Mouse (Mus musculus) hindbrain, postnatal 0 days (tissue): ENCODE data around the gene Grk3. TPM values are rescaled to one million over a fixed set of nuclear protein-coding genes. Genes with fewer than 3 reads are reported as not detected.
A peak's percentile ranks its signal among the peaks of the same experiment; 100 is the strongest.

Source experiments
- ATAC-seq: fragments of 200-750 bp; cut with Nextera tagmentation; 2 replicates; pipeline ENCODE4 v1.8.0; 2017; ENCODE audit warnings: mild to moderate bottlenecking, moderate TSS enrichment, moderate library complexity
- DNase-seq: peaks from one replicate; pipeline ENCODE4 v3.0.0-alpha.2; 2015; ENCODE audit warnings: low spot score
- H3K27ac ChIP-seq: fragments of 300-500 bp; sonication (generic); 2 replicates; pipeline ENCODE4 v1.5.1; 2014; ENCODE audit warnings: mild to moderate bottlenecking
- H3K27me3 ChIP-seq: fragments of 300-500 bp; sonication (generic); 2 replicates; pipeline ENCODE4 v1.6.1; 2014; ENCODE audit warnings: low read length, mixed read lengths; ENCODE audit not compliant: insufficient read depth
- H3K36me3 ChIP-seq: fragments of 300-500 bp; sonication (generic); 2 replicates; pipeline ENCODE4 v1.6.1; 2014; ENCODE audit warnings: low read length, mixed read lengths; ENCODE audit not compliant: insufficient read depth
- H3K4me1 ChIP-seq: fragments of 300-500 bp; sonication (generic); 2 replicates; pipeline ENCODE4 v1.6.1; 2014; ENCODE audit warnings: antibody characterized with exemption, low read length, mixed read lengths; ENCODE audit not compliant: insufficient read depth
- H3K4me2 ChIP-seq: fragments of 300-500 bp; sonication (generic); 2 replicates; pipeline ENCODE4 v1.6.1; 2014; ENCODE audit warnings: low read depth, mild to moderate bottlenecking, low read length, moderate library complexity, mixed read lengths
- H3K4me3 ChIP-seq: fragments of 300-500 bp; sonication (generic); 2 replicates; pipeline ENCODE4 v1.5.1; 2014; ENCODE audit warnings: low read length
- H3K9ac ChIP-seq: fragments of 300-500 bp; sonication (generic); replicated peaks from 2 replicates; pipeline ENCODE4 v1.6.1; 2014; ENCODE audit warnings: mild to moderate bottlenecking, low read length, moderate library complexity, mixed read lengths
- H3K9me3 ChIP-seq: fragments of 300-500 bp; sonication (generic); 2 replicates; pipeline ENCODE4 v1.6.1; 2016; ENCODE audit warnings: low read length, mixed read lengths
- CTCF ChIP-seq: IDR thresholded peaks from 2 replicates; pipeline ENCODE4 v1.5.1; 2016; ENCODE audit warnings: antibody characterized with exemption, control low read depth, low read depth
- WGBS: fragments of 180-500 bp; shearing (Covaris S2); extraction: QIAGEN DNeasy Blood & Tissue Kit; methylation state at CpG from one replicate; pipeline ENCODE4 v1.1.7; 2014; 5-methylcytosine and 5-hydroxymethylcytosine counted together
- polyA plus RNA-seq: library from polyadenylated mRNA; unstranded; fragments of >200 nt; fragmentation: Nextera tagmentation; extraction: Ambion mirVana; gene quantifications from 2 replicates; pipeline ENCODE4 v1.2.1, GENCODE M21; 2015
- total RNA-seq: library from RNA; depleted of rRNA; stranded (reverse); fragments of >200 nt; gene quantifications from 2 replicates; pipeline ENCODE4 v1.2.3, GENCODE M21; 2014

The Grk3 gene
- total and polyA plus RNA-seq, 2 experiments from 2014 or later = 22.4 to 67.6 TPM

DNA sequence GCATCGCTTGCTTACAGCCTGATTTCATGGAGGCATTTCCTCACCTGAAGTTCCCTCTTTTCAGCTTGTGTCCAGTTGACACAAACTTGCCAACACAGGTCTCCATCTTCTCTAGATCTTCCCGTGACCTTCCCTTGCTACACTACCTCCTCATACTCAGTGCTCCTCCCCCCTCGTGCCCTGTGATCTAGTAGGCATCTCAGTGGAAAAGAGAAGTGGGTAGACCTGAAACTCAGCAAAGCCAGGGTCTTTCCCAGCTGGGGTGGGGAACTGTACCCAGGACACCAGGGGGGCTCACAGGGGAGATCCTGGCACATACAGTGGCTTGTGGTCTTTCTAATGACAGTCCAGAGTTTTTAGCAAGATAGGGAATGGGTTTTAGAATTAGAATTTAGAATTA is 64.7 kb downstream of the Grk3 start:
- Histone ChIP-seq H3K27me3 (no peaks in the 10 kb centered on the region), H3K36me3 (peaks cover 8% of the 10 kb centered on the region; the same call in 1 of the 2 replicates), H3K4me3 (no peak overlapping the region), H3K27ac (no peak overlapping the region), H3K9me3 (no peaks in the 10 kb centered on the region), H3K4me1 (no peaks in the 10 kb centered on the region), H3K9ac (no peak overlapping the region), H3K4me2 (no peak overlapping the region)
- TF ChIP-seq CTCF = no peak
- ATAC-seq = no peak
- 87% methylated on average over 3 of the region's 3 CpGs for WGBS
- DNase-seq = no peak

DNA sequence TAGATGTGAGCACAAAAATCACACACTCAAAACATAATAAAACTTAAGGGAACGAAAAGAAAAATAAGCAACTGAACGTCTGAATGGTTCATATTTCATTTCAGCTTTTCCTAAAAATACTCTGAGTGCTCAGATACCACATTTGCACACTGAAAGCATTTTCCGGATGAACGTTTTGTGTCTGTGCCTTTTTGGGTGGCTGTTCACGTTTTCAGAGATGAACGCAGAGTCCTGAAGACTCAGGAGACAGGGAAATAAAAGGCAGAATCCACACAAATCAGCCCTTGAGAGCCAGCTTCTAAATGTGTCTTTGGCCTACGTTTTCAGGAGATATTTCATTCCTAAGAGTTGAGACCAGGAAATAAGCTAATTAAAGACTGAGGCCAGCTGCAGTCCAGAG is 69.7 kb downstream of the Grk3 start:
- no peak for TF ChIP-seq CTCF
- ATAC-seq = no peak
- H3K4me2 ChIP-seq = no peak overlapping the region
- peaks cover 4% of the 10 kb centered on the region; the same call in 1 of the 2 replicates for H3K36me3 ChIP-seq
- H3K9ac ChIP-seq = no peak overlapping the region
- H3K4me3 ChIP-seq = no peak overlapping the region
- H3K27me3 ChIP-seq = no peaks in the 10 kb centered on the region
- no peak overlapping the region for H3K27ac ChIP-seq
- DNase-seq = no peak
- no peaks in the 10 kb centered on the region for H3K9me3 ChIP-seq
- no peaks in the 10 kb centered on the region for H3K4me1 ChIP-seq
- 72% methylated on average over 7 of the region's 7 CpGs for WGBS

DNA sequence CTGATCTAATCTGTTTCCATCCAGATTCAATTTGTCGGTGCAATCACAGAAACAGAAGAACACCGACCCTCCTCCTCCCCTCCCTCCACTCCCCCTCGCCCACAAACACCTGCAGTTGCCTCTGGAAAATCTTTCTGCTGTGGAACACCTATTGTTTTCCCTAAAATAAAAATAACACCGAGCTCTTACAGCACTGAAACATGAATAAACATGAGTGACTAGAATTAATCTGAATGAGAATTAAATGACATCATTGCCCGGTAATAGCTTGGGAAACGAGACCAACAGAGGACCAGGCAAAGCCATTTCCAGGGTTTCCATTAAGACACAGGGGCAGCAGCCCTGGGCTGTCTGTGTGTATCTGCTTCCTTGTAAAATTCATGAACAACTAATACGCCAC is 73.3 kb downstream of the Grk3 start:
- Histone ChIP-seq H3K27me3 (no peaks in the 10 kb centered on the region), H3K4me1 (no peaks in the 10 kb centered on the region), H3K27ac (peak overlapping the region; percentile 12; the same call in 1 of the 2 replicates), H3K4me3 (no peak overlapping the region), H3K36me3 (peaks cover 4% of the 10 kb centered on the region), H3K4me2 (no peak overlapping the region), H3K9ac (no peak overlapping the region), H3K9me3 (no peaks in the 10 kb centered on the region)
- WGBS = 43% methylated on average over 7 of the region's 7 CpGs
- ATAC-seq (peak; percentile 27; the same call in 1 of the 2 replicates), DNase-seq (no peak)
- TF ChIP-seq CTCF = no peak

DNA sequence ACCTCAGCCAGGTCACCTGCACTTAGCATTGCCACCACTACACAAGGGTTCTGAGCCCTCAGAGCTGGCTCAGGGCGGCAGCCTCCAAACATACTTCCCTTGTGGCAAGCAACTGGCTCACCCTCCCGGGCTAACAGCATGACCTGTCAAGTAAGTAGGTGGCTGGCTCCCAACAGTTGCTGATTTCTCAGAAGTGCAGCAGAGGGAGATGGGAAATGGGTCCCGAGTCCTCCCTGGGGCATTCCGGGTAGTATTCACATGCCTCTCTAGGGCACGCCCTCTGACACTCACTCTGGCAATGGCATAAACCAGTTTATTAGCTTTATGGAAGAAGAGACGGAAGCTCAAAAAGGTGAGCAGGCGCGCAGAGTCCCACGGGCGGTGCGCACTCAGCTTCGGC is 74.6 kb downstream of the Grk3 start:
- ATAC-seq (no peak), DNase-seq (no peak)
- Histone ChIP-seq H3K36me3 (peaks cover under 1% of the 10 kb centered on the region; the same call in 1 of the 2 replicates), H3K4me1 (no peaks in the 10 kb centered on the region), H3K9me3 (no peaks in the 10 kb centered on the region), H3K4me3 (no peak overlapping the region), H3K9ac (no peak overlapping the region), H3K27ac (no peak overlapping the region), H3K27me3 (no peaks in the 10 kb centered on the region), H3K4me2 (no peak overlapping the region)
- no peak for TF ChIP-seq CTCF
- 92% methylated on average over 12 of the region's 12 CpGs for WGBS

DNA sequence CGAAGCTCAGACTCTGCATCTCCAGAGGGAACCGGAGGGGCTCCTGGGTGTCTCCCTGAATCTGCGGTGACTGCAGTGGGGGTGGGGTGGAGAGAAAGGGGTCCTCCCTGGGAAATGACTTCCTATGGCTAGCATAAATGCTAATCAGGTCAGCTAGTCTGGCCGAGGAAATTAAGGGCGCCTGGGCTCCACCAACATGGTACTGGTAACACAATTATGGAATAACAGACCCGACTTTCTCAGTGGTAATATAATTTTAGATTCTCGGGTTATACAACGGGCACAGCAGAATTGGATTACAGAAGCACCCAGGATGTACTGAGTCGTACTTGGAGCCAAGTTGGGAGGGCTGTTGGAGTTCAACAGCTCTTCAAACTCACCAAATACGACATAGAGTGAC is 79.0 kb downstream of the Grk3 start:
- no peak for ATAC-seq
- H3K4me2 ChIP-seq = no peak overlapping the region

DNA sequence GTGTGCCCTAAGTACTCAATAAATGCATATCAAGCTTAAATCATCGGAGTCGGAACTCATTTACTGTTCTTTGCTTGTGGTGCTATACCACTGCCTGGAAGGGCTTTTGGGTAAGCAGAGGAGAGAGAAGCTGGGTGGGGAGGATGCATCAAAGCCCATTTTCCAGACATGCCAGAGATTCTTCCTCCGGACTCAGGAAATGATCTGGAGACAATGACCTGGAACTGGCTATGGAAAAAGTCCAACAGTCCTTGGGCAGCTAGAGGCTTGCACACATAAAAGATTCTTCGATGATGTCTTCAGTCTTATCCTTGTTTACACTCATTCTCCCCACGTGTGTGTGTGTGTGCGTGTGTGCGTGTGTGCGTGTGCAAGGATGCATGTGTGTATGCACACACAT is 80.2 kb downstream of the Grk3 start:
- H3K4me1 ChIP-seq = no peaks in the 10 kb centered on the region
- no peak for TF ChIP-seq CTCF
- DNase-seq = no peak
- H3K4me3 ChIP-seq = no peak overlapping the region
- peaks cover 8% of the 10 kb centered on the region; the same call in 1 of the 2 replicates for H3K36me3 ChIP-seq
- no peak overlapping the region for H3K9ac ChIP-seq
- no peaks in the 10 kb centered on the region for H3K9me3 ChIP-seq
- no peak overlapping the region for H3K4me2 ChIP-seq
- no peaks in the 10 kb centered on the region for H3K27me3 ChIP-seq
- ATAC-seq = no peak
- no peak overlapping the region for H3K27ac ChIP-seq
- 93% methylated on average over 8 of the region's 8 CpGs for WGBS

More for the DNA sequence above, 79.0 kb downstream of the Grk3 start:
- H3K4me3 ChIP-seq = no peak overlapping the region
- DNase-seq = no peak
- no peak overlapping the region for H3K27ac ChIP-seq
- no peak for TF ChIP-seq CTCF
- H3K9ac ChIP-seq = no peak overlapping the region
- H3K9me3 ChIP-seq = no peaks in the 10 kb centered on the region
- H3K36me3 ChIP-seq = peaks cover 8% of the 10 kb centered on the region; the same call in 1 of the 2 replicates
- 82% methylated on average over 10 of the region's 10 CpGs for WGBS
- H3K4me1 ChIP-seq = no peaks in the 10 kb centered on the region
- no peaks in the 10 kb centered on the region for H3K27me3 ChIP-seq

DNA sequence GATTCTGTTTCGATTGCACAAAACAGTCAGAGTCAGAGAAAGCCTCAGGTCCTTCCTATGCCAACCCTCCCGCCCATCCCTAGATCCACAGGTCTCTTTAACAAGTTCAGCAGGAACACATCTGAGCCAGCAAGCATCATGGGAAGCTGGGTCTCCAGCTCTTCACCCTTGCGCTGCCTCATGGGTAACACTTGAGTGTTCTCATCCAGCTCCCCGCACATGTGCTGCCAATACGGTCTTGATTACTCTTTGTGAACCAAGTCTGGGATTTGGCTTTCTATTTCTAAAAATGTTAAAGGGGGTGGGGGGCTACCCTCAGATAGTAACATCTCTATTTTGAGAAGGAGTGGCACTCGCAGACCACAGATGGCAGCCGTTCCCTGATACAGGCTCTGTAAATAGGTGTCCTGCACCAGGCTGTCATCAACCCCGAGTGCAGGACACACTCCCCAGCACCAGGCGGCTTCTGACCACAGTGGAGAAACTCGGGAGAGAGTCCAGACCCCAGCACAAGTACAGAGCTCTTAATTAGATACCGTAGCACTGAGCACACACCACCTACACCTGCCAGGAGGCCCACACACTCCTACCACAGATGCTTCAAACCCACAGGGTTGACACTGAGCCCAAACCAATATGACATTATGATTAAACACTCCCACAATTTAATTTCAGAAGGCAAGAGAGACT is 82.6 kb downstream of the Grk3 start:
- 0 out of 2 replicates have a peak, but pooled peaks cover 8% of the 10 kb centered on the region for H3K36me3 ChIP-seq
- H3K9me3 ChIP-seq = no peaks in the 10 kb centered on the region
- no peak overlapping the region for H3K4me3 ChIP-seq
- ATAC-seq (peak; percentile 39; the same call in 1 of the 2 replicates), DNase-seq (no peak)
- no peak overlapping the region for H3K9ac ChIP-seq
- H3K27ac ChIP-seq = no peak overlapping the region
- TF ChIP-seq CTCF = peak; percentile 7; the same call in 1 of the 2 replicates
- H3K27me3 ChIP-seq = no peaks in the 10 kb centered on the region
- H3K4me1 ChIP-seq = no peaks in the 10 kb centered on the region; the same call in 1 of the 2 replicates
- no peak overlapping the region for H3K4me2 ChIP-seq
- 79% methylated on average over 11 of the region's 11 CpGs for WGBS
